Mouse (Mus musculus): ENCODE results near the gene Cenpn. TPM values are rescaled to one million over a fixed set of nuclear protein-coding genes. Genes with fewer than 3 reads are reported as not detected.

The Cenpn gene
- polyA plus RNA-seq, 1 experiment from 2014 or later, result 13.5 TPM

DNA sequence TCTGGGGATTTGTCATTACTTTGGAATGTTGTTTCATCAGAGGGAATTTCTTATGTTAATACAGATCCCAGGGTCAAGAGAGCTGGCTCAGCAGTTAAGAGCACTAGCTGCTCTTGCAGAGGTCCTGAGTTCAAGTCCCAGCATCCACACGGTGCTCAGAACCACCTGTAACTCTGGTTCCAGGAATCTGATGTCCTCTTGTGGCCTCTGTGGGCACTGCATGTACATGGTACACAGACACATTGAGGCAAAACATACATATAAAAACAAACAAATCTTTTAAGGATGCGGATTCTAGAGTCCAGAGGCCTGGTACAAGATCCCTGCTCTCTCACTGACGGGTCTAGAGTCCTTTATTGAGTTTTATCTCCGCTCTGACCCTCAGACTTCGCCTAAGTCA lies 7.1 kb downstream of the Cenpn start:
- 91% methylated on average over 5 of the region's 5 CpGs for WGBS
- Histone ChIP-seq H3K9me3 (ENCODE audit: control insufficient read depth, low read length) (no peaks in the 10 kb centered on the region), H3K9ac (replicated peaks; ENCODE audit: low read depth, low read length) (no peak overlapping the region), H3K4me3 (replicated peaks; ENCODE audit: low read length) (no peak overlapping the region), H3K36me3 (ENCODE audit: control insufficient read depth, insufficient read depth) (no peaks in the 10 kb centered on the region), H3K27ac (ENCODE audit: low read length) (no peak overlapping the region), H3K4me1 (replicated peaks; ENCODE audit: control insufficient read depth, insufficient read depth, low read length) (no peaks in the 10 kb centered on the region), H3K27me3 (replicated peaks; ENCODE audit: control insufficient read depth, insufficient read depth, low read length) (no peaks in the 10 kb centered on the region), H3K4me2 (ENCODE audit: low read length) (no peak overlapping the region)
- ATAC-seq, result no peak

DNA sequence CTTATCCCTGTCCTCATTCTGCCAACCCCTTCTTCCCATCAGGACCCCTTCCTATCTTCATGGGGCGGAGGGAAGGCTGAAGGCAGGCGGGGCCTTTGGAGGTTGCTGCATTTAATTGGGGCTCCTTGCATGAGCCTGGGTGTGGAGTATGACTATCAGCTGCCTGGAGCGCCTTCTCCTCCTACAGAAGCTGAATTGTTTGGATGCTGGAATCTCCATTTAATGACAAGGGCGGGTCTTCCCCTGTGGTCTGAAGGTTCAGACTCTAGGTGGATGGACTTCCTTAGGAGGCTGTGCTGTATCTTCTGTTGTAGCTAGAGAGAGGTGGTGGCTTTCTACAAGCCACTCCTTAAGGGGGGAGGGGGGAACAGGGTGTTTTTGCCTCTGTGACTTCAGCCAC lies 13.4 kb downstream of the Cenpn start:
- H3K27me3 ChIP-seq (replicated peaks; ENCODE audit: control insufficient read depth, insufficient read depth, low read length), result no peaks in the 10 kb centered on the region
- no peaks in the 10 kb centered on the region for H3K36me3 ChIP-seq (ENCODE audit: control insufficient read depth, insufficient read depth)
- H3K4me2 ChIP-seq (ENCODE audit: low read length), result no peak overlapping the region
- no peaks in the 10 kb centered on the region for H3K4me1 ChIP-seq (replicated peaks; ENCODE audit: control insufficient read depth, insufficient read depth, low read length)
- H3K4me3 ChIP-seq (replicated peaks; ENCODE audit: low read length), result no peak overlapping the region
- H3K9me3 ChIP-seq (ENCODE audit: control insufficient read depth, low read length), result no peaks in the 10 kb centered on the region
- no peak overlapping the region for H3K27ac ChIP-seq (ENCODE audit: low read length)
- ATAC-seq, result no peak
- H3K9ac ChIP-seq (replicated peaks; ENCODE audit: low read depth, low read length), result no peak overlapping the region
- 90% methylated on average over 4 of the region's 4 CpGs for WGBS

GRCm38 (mm10) chr8:116935506-116935905 lies 14.0 kb downstream of the Cenpn start:
- H3K9me3 ChIP-seq (ENCODE audit: control insufficient read depth, low read length), result no peaks in the 10 kb centered on the region
- H3K27me3 ChIP-seq (replicated peaks; ENCODE audit: control insufficient read depth, insufficient read depth, low read length), result no peaks in the 10 kb centered on the region
- no peak overlapping the region for H3K27ac ChIP-seq (ENCODE audit: low read length)
- no peaks in the 10 kb centered on the region for H3K4me1 ChIP-seq (replicated peaks; ENCODE audit: control insufficient read depth, insufficient read depth, low read length)
- ATAC-seq, result no peak
- no peak overlapping the region for H3K4me2 ChIP-seq (ENCODE audit: low read length)
- no peak overlapping the region for H3K9ac ChIP-seq (replicated peaks; ENCODE audit: low read depth, low read length)
- H3K36me3 ChIP-seq (ENCODE audit: control insufficient read depth, insufficient read depth), result no peaks in the 10 kb centered on the region
- H3K4me3 ChIP-seq (replicated peaks; ENCODE audit: low read length), result no peak overlapping the region
- 55% methylated on average over 6 of the region's 6 CpGs for WGBS

DNA sequence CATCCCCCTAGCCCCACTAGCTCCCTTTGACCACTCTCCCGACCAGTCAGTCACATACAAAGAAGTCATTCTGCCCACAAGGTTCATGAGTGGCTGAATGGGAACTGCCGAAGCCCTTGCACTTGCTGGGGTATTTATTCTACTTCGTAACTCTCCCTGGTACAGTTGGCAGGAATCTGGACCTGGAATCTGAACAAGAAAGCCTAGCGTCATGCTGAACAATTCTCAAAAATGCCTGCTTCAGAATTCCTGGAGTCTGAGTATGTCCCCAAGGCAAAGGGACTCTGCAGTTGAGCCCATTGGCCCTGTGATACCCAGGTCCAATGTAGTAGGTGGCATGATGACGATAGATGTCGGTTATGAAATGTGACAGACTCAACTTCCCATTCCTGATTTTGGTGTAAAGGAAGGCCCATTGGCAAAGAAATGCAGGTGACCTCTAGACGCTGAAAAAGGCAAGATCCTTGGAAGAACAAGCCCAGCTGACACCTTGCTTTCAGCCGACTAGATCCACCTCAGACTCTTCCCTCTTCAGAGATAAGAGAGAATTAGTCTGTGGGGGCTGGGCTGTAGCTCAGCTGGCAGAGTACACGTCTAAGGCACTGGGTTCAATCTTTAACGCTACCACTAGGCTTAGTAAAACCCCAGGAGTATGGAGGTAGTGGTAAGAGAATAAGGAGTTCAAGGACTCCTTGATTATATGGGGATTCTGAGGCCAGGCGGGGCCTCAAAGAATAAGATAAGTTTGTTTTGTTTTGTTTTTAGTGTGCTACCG lies 20.9 kb downstream of the Cenpn start:
- ATAC-seq, result 0 out of 2 replicates have a peak, but pooled peaks have one; percentile 16
- no peak overlapping the region for H3K27ac ChIP-seq (ENCODE audit: low read length)
- H3K4me2 ChIP-seq (ENCODE audit: low read length), result no peak overlapping the region
- no peaks in the 10 kb centered on the region for H3K36me3 ChIP-seq (ENCODE audit: control insufficient read depth, insufficient read depth)
- peaks cover 13% of the 10 kb centered on the region for H3K4me1 ChIP-seq (replicated peaks; ENCODE audit: control insufficient read depth, insufficient read depth, low read length)
- no peaks in the 10 kb centered on the region for H3K9me3 ChIP-seq (ENCODE audit: control insufficient read depth, low read length)
- 72% methylated on average over 12 of the region's 12 CpGs for WGBS
- no peaks in the 10 kb centered on the region for H3K27me3 ChIP-seq (replicated peaks; ENCODE audit: control insufficient read depth, insufficient read depth, low read length)
- peak overlapping the region; percentile 85; the same call in 1 of the 2 replicates for H3K4me3 ChIP-seq (replicated peaks; ENCODE audit: low read length)
- no peak overlapping the region for H3K9ac ChIP-seq (replicated peaks; ENCODE audit: low read depth, low read length)

- peak; percentile 93 for ATAC-seq
- peaks cover 13% of the 10 kb centered on the region for H3K4me1 ChIP-seq (replicated peaks; ENCODE audit: control insufficient read depth, insufficient read depth, low read length)
- H3K9ac ChIP-seq (replicated peaks; ENCODE audit: low read depth, low read length), result peak within 1 kb of the TSS; percentile 90
- no peaks in the 10 kb centered on the region for H3K27me3 ChIP-seq (replicated peaks; ENCODE audit: control insufficient read depth, insufficient read depth, low read length)
- H3K4me2 ChIP-seq (ENCODE audit: low read length), result peak within 1 kb of the TSS; percentile 94
- peak within 1 kb of the TSS; percentile 85 for H3K4me3 ChIP-seq (replicated peaks; ENCODE audit: low read length)
- H3K27ac ChIP-seq (ENCODE audit: low read length), result 0 out of 2 replicates have a peak within 1 kb of the TSS, but pooled peaks have one; percentile 30
- no peaks in the 10 kb centered on the region for H3K36me3 ChIP-seq (ENCODE audit: control insufficient read depth, insufficient read depth)
- WGBS, result 0% methylated on average over 43 of the region's 46 CpGs
- H3K9me3 ChIP-seq (ENCODE audit: control insufficient read depth, low read length), result no peaks in the 10 kb centered on the region
These were observed 21.6 kb downstream of the Cenpn start, which contains the start of gene Atmin for GRCm38 (mm10) chr8:116943161-116943554. TSS of gene Atmin (plus strand) at chr8:116943393.

- H3K27ac ChIP-seq (ENCODE audit: low read length), result 0 out of 2 replicates have a peak overlapping the region, but pooled peaks have one; percentile 30
- H3K36me3 ChIP-seq (ENCODE audit: control insufficient read depth, insufficient read depth), result no peaks in the 10 kb centered on the region
- H3K27me3 ChIP-seq (replicated peaks; ENCODE audit: control insufficient read depth, insufficient read depth, low read length), result no peaks in the 10 kb centered on the region
- peak overlapping the region; percentile 94 for H3K4me2 ChIP-seq (ENCODE audit: low read length)
- peak overlapping the region; percentile 85 for H3K4me3 ChIP-seq (replicated peaks; ENCODE audit: low read length)
- H3K4me1 ChIP-seq (replicated peaks; ENCODE audit: control insufficient read depth, insufficient read depth, low read length), result peaks cover 13% of the 10 kb centered on the region
- H3K9ac ChIP-seq (replicated peaks; ENCODE audit: low read depth, low read length), result peak overlapping the region; percentile 90
- H3K9me3 ChIP-seq (ENCODE audit: control insufficient read depth, low read length), result no peaks in the 10 kb centered on the region
- WGBS, result under 1% methylated on average over 57 of the region's 62 CpGs
- peak; percentile 79 for ATAC-seq
These were observed 22.2 kb downstream of the Cenpn start for GRCm38 (mm10) chr8:116943555-116944384.

GRCm38 (mm10) chr8:116944385-116944696 lies 22.8 kb downstream of the Cenpn start:
- H3K4me3 ChIP-seq (replicated peaks; ENCODE audit: low read length), result peak overlapping the region; percentile 85
- no peak for ATAC-seq
- WGBS, result 16% methylated on average over 4 of the region's 4 CpGs

DNA sequence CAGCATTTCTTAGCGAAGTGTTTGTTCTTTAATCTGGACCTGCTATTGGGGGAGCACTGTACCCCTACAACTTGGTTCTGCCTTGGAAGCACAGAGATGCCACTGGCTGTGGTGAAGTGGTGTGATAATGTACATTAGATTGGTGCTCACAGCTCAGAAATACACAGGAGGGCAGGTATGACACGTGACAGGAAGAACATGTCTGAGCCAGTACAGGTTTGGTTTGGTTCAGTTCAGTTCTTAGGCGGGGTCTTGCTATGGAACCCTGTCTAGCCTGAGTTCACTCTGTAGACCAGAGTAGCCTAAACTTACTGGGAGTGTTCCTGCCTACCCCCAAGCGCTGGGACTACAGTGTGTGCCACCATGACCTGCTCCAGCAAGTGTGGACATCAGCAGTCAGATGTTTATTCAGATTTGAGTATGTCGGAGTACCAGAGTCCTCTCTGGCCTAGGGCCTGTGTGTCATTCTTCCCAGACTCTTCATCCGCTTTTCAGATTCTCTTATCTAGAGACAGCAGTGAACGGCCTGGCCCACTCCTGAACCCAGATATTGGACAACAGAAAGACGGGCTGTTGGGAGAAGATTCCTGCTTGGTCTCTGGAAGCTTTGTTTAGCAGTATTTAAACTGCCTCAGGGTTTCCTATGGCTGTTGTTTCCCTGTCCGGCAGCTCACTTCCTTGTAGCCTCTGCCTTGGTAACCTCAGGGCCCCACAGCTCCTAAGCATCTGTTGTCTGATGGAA lies 23.8 kb downstream of the Cenpn start:
- H3K4me3 ChIP-seq (replicated peaks; ENCODE audit: low read length), result no peak overlapping the region
- WGBS, result 92% methylated on average over 9 of the region's 9 CpGs
- H3K4me2 ChIP-seq (ENCODE audit: low read length), result no peak overlapping the region
- H3K27ac ChIP-seq (ENCODE audit: low read length), result no peak overlapping the region
- no peaks in the 10 kb centered on the region for H3K27me3 ChIP-seq (replicated peaks; ENCODE audit: control insufficient read depth, insufficient read depth, low read length)
- no peak overlapping the region for H3K9ac ChIP-seq (replicated peaks; ENCODE audit: low read depth, low read length)
- ATAC-seq, result no peak
- no peaks in the 10 kb centered on the region for H3K9me3 ChIP-seq (ENCODE audit: control insufficient read depth, low read length)
- no peaks in the 10 kb centered on the region for H3K36me3 ChIP-seq (ENCODE audit: control insufficient read depth, insufficient read depth)
- peaks cover 13% of the 10 kb centered on the region for H3K4me1 ChIP-seq (replicated peaks; ENCODE audit: control insufficient read depth, insufficient read depth, low read length)

More at GRCm38 (mm10) chr8:116944385-116944696, 22.8 kb downstream of the Cenpn start:
- no peak overlapping the region for H3K9ac ChIP-seq (replicated peaks; ENCODE audit: low read depth, low read length)
- H3K9me3 ChIP-seq (ENCODE audit: control insufficient read depth, low read length), result no peaks in the 10 kb centered on the region
- H3K36me3 ChIP-seq (ENCODE audit: control insufficient read depth, insufficient read depth), result no peaks in the 10 kb centered on the region
- H3K4me1 ChIP-seq (replicated peaks; ENCODE audit: control insufficient read depth, insufficient read depth, low read length), result peaks cover 13% of the 10 kb centered on the region
- no peak overlapping the region for H3K27ac ChIP-seq (ENCODE audit: low read length)
- H3K4me2 ChIP-seq (ENCODE audit: low read length), result peak overlapping the region; percentile 94
- no peaks in the 10 kb centered on the region for H3K27me3 ChIP-seq (replicated peaks; ENCODE audit: control insufficient read depth, insufficient read depth, low read length)
